In the genomic region with DNA sequence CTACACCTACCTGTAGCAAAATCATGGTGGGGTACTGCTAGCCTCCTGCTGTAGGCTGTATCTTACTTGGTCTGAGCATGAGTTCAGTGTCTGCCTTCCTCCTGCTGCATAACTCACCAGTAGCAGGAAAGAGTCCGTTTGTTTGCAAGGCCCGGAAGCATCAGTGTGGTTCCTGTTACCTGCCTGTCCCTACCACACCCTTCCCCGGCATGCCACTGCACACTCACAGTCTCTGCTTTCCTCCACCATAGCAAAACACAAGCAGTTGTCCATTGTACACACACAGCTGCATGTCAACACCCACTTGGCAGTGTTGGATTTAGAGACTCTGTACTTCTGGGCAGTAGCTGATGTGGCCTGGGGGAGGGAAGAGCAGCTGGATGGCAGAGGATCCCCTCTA, we compare ENCODE assay signal across 20 mouse cellular contexts.
DNase-seq lines count a peak whose midpoint lies in the region; ATAC-seq and TF ChIP-seq lines count a peak whose summit lies in the region.
"Had no signal": no experiment of that assay in that cellular context is flagged by ENCODE, and none has a peak within 500 bp of the region (broad histone marks: within the 10 kb centered on the region; RNA-seq: fewer than 3 reads in every experiment).

No protein-coding gene starts in this region.

- intact Hi-C loops in heart, postnatal 14 days (cut with DNase I), result loop anchor here (5.0 kb wide), 1 partner anchor 219 kb away; the partner anchor contains the start of gene Etv6

- 0 out of 2 replicates have a peak, but pooled peaks have one; percentile 21 for ATAC-seq in heart, embryonic 11.5 days (replicated peaks; ENCODE audit: insufficient number of reproducible peaks, low FRiP score, low TSS enrichment)
- ATAC-seq in limb, embryonic 12.5 days (ENCODE audit: insufficient number of reproducible peaks, insufficient read depth, low FRiP score, low TSS enrichment, low read depth), result no peak
- ATAC-seq in midbrain, postnatal 0 days (ENCODE audit: low FRiP score), result no peak
- ATAC-seq: forebrain, embryonic 14.5 days had no signal

- WGBS in heart, embryonic 11.5 days (ENCODE audit: insufficient replicate concordance), result 66% methylated on average over 3 of the region's 3 CpGs
- 94% methylated on average over 3 of the region's 3 CpGs for WGBS in limb, embryonic 12.5 days
- WGBS in limb, embryonic 10.5 days, result 93% methylated on average over 3 of the region's 3 CpGs
- 87% methylated on average over 3 of the region's 3 CpGs for WGBS in midbrain, postnatal 0 days

- peaks cover 18% of the 10 kb centered on the region for H3K4me1 ChIP-seq in heart, embryonic 11.5 days (ENCODE audit: control insufficient read depth, insufficient read depth, low read length)
- peaks cover 6% of the 10 kb centered on the region for H3K4me1 ChIP-seq in limb, embryonic 12.5 days (replicated peaks)
- H3K4me1 ChIP-seq in limb, embryonic 10.5 days, result no peaks in the 10 kb centered on the region
- H3K4me1 ChIP-seq in midbrain, postnatal 0 days (ENCODE audit: insufficient read depth, low read length), result no peaks in the 10 kb centered on the region
- H3K4me1 ChIP-seq: embryonic facial prominence, embryonic 10.5 days; hindbrain, embryonic 15.5 days; midbrain, embryonic 10.5 days had no signal

- H3K27ac ChIP-seq in heart, embryonic 11.5 days (ENCODE audit: low read depth, low read length), result peak overlapping the region; percentile 38; the same call in 1 of the 2 replicates
- 0 out of 2 replicates have a peak overlapping the region, but pooled peaks have one; percentile 45 for H3K27ac ChIP-seq in limb, embryonic 12.5 days
- no peak overlapping the region for H3K27ac ChIP-seq in limb, embryonic 10.5 days
- H3K27ac ChIP-seq in midbrain, postnatal 0 days (ENCODE audit: low read depth, low read length), result no peak overlapping the region
- H3K27ac ChIP-seq: embryonic facial prominence, embryonic 10.5 days; hindbrain, embryonic 15.5 days; left cerebral cortex, adult 2 months; limb, embryonic 15.5 days; midbrain, embryonic 10.5 days had no signal

- peaks cover 11% of the 10 kb centered on the region for H3K36me3 ChIP-seq in heart, embryonic 11.5 days (ENCODE audit: control insufficient read depth, insufficient read depth, low read length)
- peaks cover 41% of the 10 kb centered on the region for H3K36me3 ChIP-seq in limb, embryonic 12.5 days
- peaks cover 54% of the 10 kb centered on the region for H3K36me3 ChIP-seq in limb, embryonic 10.5 days
- H3K36me3 ChIP-seq in midbrain, postnatal 0 days (ENCODE audit: insufficient read depth, low read length), result no peaks in the 10 kb centered on the region
- H3K36me3 ChIP-seq: hindbrain, embryonic 15.5 days had no signal

- no peak for TF ChIP-seq CTCF in midbrain, postnatal 0 days (IDR thresholded peaks at IDR 0.05)

- no peak overlapping the region for H3K4me3 ChIP-seq in heart, embryonic 11.5 days (ENCODE audit: low read depth, low read length)
- no peak overlapping the region for H3K4me3 ChIP-seq in limb, embryonic 12.5 days (replicated peaks)
- H3K4me3 ChIP-seq in limb, embryonic 10.5 days, result no peak overlapping the region
- no peak overlapping the region for H3K4me3 ChIP-seq in midbrain, postnatal 0 days (ENCODE audit: low read depth, low read length)
- H3K4me3 ChIP-seq: embryonic facial prominence, embryonic 10.5 days; hindbrain, embryonic 15.5 days; left cerebral cortex, adult 2 months; limb, embryonic 15.5 days; midbrain, embryonic 10.5 days had no signal

- peaks cover 2% of the 10 kb centered on the region; the same call in 1 of the 2 replicates for H3K9me3 ChIP-seq in heart, embryonic 11.5 days (replicated peaks; ENCODE audit: control insufficient read depth, low read length)
- peaks cover 6% of the 10 kb centered on the region; the same call in 1 of the 2 replicates for H3K9me3 ChIP-seq in limb, embryonic 12.5 days
- no peaks in the 10 kb centered on the region for H3K9me3 ChIP-seq in limb, embryonic 10.5 days (replicated peaks)
- no peaks in the 10 kb centered on the region for H3K9me3 ChIP-seq in midbrain, postnatal 0 days (ENCODE audit: low read length)
- H3K9me3 ChIP-seq: hindbrain, embryonic 15.5 days; limb, embryonic 15.5 days had no signal

- no peak for DNase-seq in heart, postnatal 14 days
- no peak for DNase-seq in limb, embryonic 10.5 days (ENCODE audit: low spot score)
- peak; percentile 73 for DNase-seq in R1 (ENCODE audit: low read depth, low spot score)
- peak; percentile 19 for DNase-seq in lung, postnatal 36 days
- DNase-seq in midbrain, postnatal 0 days (ENCODE audit: low spot score), result no peak
- no peak for DNase-seq in thymus, postnatal 36 days
- DNase-seq: adrenal gland, postnatal 25 days; cerebellum, adult 18-20 months; kidney, adult 2 months; kidney, postnatal 25 days; right cerebral cortex, postnatal 25 days; thymus, postnatal 25 days had no signal

- H3K9ac ChIP-seq in heart, embryonic 11.5 days (ENCODE audit: low read depth, low read length), result no peak overlapping the region
- H3K9ac ChIP-seq in limb, embryonic 12.5 days (replicated peaks), result no peak overlapping the region
- H3K9ac ChIP-seq in midbrain, postnatal 0 days (replicated peaks; ENCODE audit: low read length, poor library complexity, severe bottlenecking), result no peak overlapping the region
- H3K9ac ChIP-seq: hindbrain, embryonic 15.5 days; limb, embryonic 15.5 days had no signal

- H3K27me3 ChIP-seq in heart, embryonic 11.5 days (ENCODE audit: control insufficient read depth, insufficient read depth, low read length), result no peaks in the 10 kb centered on the region
- H3K27me3 ChIP-seq in limb, embryonic 12.5 days, result no peaks in the 10 kb centered on the region
- H3K27me3 ChIP-seq in limb, embryonic 10.5 days (ENCODE audit: low read depth, poor library complexity, severe bottlenecking), result no peaks in the 10 kb centered on the region
- no peaks in the 10 kb centered on the region for H3K27me3 ChIP-seq in midbrain, postnatal 0 days (ENCODE audit: insufficient read depth, low read length)
- H3K27me3 ChIP-seq: hindbrain, embryonic 15.5 days; limb, embryonic 15.5 days had no signal

- no peak overlapping the region for H3K4me2 ChIP-seq in heart, embryonic 11.5 days
- no peak overlapping the region for H3K4me2 ChIP-seq in limb, embryonic 12.5 days
- H3K4me2 ChIP-seq in midbrain, postnatal 0 days (ENCODE audit: low read depth, low read length, poor library complexity, severe bottlenecking), result no peak overlapping the region
- H3K4me2 ChIP-seq: hindbrain, embryonic 15.5 days; limb, embryonic 15.5 days had no signal

Comparison
In these comparisons a context has a peak if more than half of its experiments do, and no peak if none do; other contexts are left out.
1. H3K27ac ChIP-seq: peak in heart, embryonic 11.5 days (single experiment) and limb, embryonic 12.5 days (single experiment); none in limb, embryonic 10.5 days (single experiment) and midbrain, postnatal 0 days (single experiment).
2. DNase-seq: peak in R1 (single experiment) and lung, postnatal 36 days (single experiment); none in heart, postnatal 14 days (0 of 2), limb, embryonic 10.5 days (single experiment), midbrain, postnatal 0 days (single experiment) and thymus, postnatal 36 days (0 of 2).